Mouse (Mus musculus) C2C12 (cell line): ENCODE measurements around the gene Tgfa.

Experiments
- CEBPB ChIP-seq: IDR thresholded peaks from one replicate; pipeline ENCODE4 v1.6.1; 2011; ENCODE audit warnings: low read depth, mild to moderate bottlenecking, control low read depth, moderate library complexity
- CTCF ChIP-seq: IDR thresholded peaks from one replicate; pipeline ENCODE4 v1.5.1; 2011; ENCODE audit not compliant: control insufficient read depth, insufficient read depth, insufficient read length
- FOSL1 ChIP-seq: IDR thresholded peaks from one replicate; pipeline ENCODE4 v1.8.0; 2011; ENCODE audit warnings: mild to moderate bottlenecking, low read length; ENCODE audit not compliant: poor library complexity, insufficient read depth, severe bottlenecking
- MAX ChIP-seq: IDR thresholded peaks from one replicate; pipeline ENCODE4 v1.6.1; 2011; ENCODE audit warnings: mild to moderate bottlenecking, control low read depth
- MYOD1 ChIP-seq: IDR thresholded peaks from one replicate; pipeline ENCODE4 v1.6.1; 2011; ENCODE audit warnings: low read depth; ENCODE audit not compliant: control insufficient read depth, insufficient read length
- MYOG ChIP-seq: IDR thresholded peaks from one replicate; pipeline ENCODE4 v1.6.1; 2011; ENCODE audit not compliant: control insufficient read depth, insufficient read length; ENCODE audit errors: extremely low read depth
- USF1 ChIP-seq: IDR thresholded peaks from one replicate; pipeline ENCODE4 v1.6.1; 2011; ENCODE audit warnings: low read depth, mild to moderate bottlenecking, control low read depth, moderate library complexity

DNA sequence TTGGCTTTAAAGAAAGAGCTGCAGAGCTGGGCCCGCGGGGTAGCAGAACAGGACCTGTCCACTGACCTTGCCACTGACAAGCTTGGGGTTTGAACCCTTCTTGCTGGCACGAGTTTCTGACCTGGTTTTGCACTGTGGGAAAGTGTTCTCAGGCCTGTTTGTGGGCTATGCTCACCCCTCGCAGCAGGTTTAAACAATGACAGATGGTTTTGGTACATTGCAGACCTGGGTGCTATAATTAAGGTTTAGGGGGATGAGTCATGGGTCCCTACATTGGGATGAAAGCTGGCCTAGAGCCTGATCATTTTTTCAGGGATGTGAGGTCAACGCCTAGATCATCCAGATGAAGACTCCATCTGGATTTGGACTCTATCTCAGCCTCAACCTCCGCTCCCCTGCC, 11.0 kb downstream of the Tgfa start:
- no peak for TF ChIP-seq MYOD1
- no peak for TF ChIP-seq CTCF
- TF ChIP-seq FOSL1 = no peak
- no peak for TF ChIP-seq USF1
- TF ChIP-seq MAX = no peak
- TF ChIP-seq CEBPB = no peak
- no peak for TF ChIP-seq MYOG
